Mouse (Mus musculus) lung, embryonic 14.5 days (tissue): ENCODE results near the gene Phtf2. TPM values are rescaled to one million over a fixed set of nuclear protein-coding genes. Genes with fewer than 3 reads are reported as not detected.
A peak's percentile ranks its signal among the peaks of the same experiment; 100 is the strongest.
"Not testable (repeated sequence)": the region's sequence is repeated elsewhere in the genome, so short reads cannot be mapped to it uniquely, and the experiment has no call there.

Experiments
- ATAC-seq: fragments of 200-750 bp; cut with Nextera tagmentation; 2 replicates; pipeline ENCODE4 v1.8.0; 2017; ENCODE audit warnings: mild to moderate bottlenecking, moderate TSS enrichment, moderate library complexity; ENCODE audit not compliant: insufficient read depth
- DNase-seq: peaks from one replicate; pipeline ENCODE4 v3.0.0-alpha.2; 2015
- H3K27ac ChIP-seq: fragments of 300-500 bp; sonication (generic); 2 replicates; pipeline ENCODE4 v1.5.1; 2014; ENCODE audit warnings: low read depth, mild to moderate bottlenecking, moderate library complexity
- H3K27me3 ChIP-seq: fragments of 300-500 bp; sonication (generic); 2 replicates; pipeline ENCODE4 v1.6.1; 2014; ENCODE audit warnings: low read length, control low read depth; ENCODE audit not compliant: insufficient read depth
- H3K36me3 ChIP-seq: fragments of 300-500 bp; sonication (generic); 2 replicates; pipeline ENCODE4 v1.6.1; 2014; ENCODE audit warnings: control low read depth; ENCODE audit not compliant: insufficient read depth
- H3K4me1 ChIP-seq: fragments of 300-500 bp; sonication (generic); 2 replicates; pipeline ENCODE4 v1.6.1; 2014; ENCODE audit warnings: antibody characterized with exemption, control low read depth; ENCODE audit not compliant: insufficient read depth
- H3K4me2 ChIP-seq: fragments of 300-500 bp; sonication (generic); 2 replicates; pipeline ENCODE4 v1.6.1; 2014; ENCODE audit warnings: mild to moderate bottlenecking
- H3K4me3 ChIP-seq: fragments of 300-500 bp; sonication (generic); 2 replicates; pipeline ENCODE4 v1.5.1; 2014; ENCODE audit warnings: low read depth, low read length
- H3K9ac ChIP-seq: fragments of 300-500 bp; sonication (generic); 2 replicates; pipeline ENCODE4 v1.6.1; 2014
- H3K9me3 ChIP-seq: fragments of 300-500 bp; sonication (generic); 2 replicates; pipeline ENCODE4 v1.6.1; 2016; ENCODE audit warnings: low read depth, low read length, control low read depth
- CTCF ChIP-seq: IDR thresholded peaks from 2 replicates; pipeline ENCODE4 v1.5.1; 2016; ENCODE audit warnings: antibody characterized with exemption, low read depth
- WGBS: fragments of 180-500 bp; shearing (Covaris S2); extraction: QIAGEN DNeasy Blood & Tissue Kit; methylation state at CpG from one replicate; pipeline ENCODE4 v1.1.7; 2014; 5-methylcytosine and 5-hydroxymethylcytosine counted together
- polyA plus RNA-seq: library from polyadenylated mRNA; unstranded; fragments of >200 nt; fragmentation: Nextera tagmentation; extraction: Ambion mirVana; gene quantifications from 2 replicates; pipeline ENCODE4 v1.2.1, GENCODE M21; 2014

The Phtf2 gene
- polyA plus RNA-seq, 1 experiment from 2014 or later, result 12.4 TPM

DNA sequence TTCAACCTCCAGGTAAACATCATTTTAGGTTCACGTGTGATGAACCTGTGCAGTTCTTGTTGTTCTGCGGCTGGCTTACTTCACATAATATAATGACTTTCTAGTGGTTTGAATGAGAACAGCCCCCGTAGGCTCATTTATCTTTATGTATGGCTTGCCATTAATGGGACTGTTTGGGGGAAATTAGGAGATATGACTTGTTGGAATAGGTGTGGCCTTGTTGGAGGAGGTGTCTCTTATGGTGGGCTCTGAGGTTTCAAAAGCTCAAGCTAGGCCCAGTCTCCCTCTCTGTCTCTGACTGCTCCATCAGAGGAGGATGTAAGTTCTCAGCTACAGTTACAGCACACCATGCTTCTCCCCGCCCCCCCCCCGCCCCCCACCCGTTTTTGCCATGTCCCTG, 71.5 kb downstream of the Phtf2 start:
- WGBS, result 84% methylated on average over 6 of the region's 6 CpGs
- no peaks in the 10 kb centered on the region for H3K9me3 ChIP-seq

DNA sequence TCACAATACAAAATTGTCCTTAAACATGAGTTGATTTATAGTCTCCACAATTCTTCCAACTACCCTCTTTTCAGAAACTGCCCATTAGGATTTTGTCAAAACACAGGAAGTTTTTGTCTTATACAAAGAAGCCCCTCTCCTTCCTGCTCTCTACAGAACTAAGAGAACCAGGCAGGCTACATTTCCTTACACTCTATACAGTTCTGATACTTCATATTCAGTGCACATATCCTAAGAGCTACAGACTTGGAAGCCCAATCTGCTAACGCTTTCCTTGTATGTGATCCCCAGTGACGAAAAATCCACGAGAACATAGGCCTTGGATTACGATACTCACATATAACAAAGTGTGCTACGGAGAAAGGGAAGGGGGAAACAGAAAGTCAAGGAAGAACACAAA, 86.0 kb downstream of the Phtf2 start:
- H3K4me1 ChIP-seq, result no peaks in the 10 kb centered on the region
- ATAC-seq (no peak), DNase-seq (no peak)
- H3K9me3 ChIP-seq, result no peaks in the 10 kb centered on the region
- H3K4me3 ChIP-seq, result no peak overlapping the region
- no peak overlapping the region for H3K27ac ChIP-seq
- H3K27me3 ChIP-seq, result no peaks in the 10 kb centered on the region
- peaks cover 18% of the 10 kb centered on the region; the same call in 1 of the 2 replicates for H3K36me3 ChIP-seq
- H3K4me2 ChIP-seq, result no peak overlapping the region
- no peak overlapping the region for H3K9ac ChIP-seq
- WGBS, result 71% methylated on average over 5 of the region's 5 CpGs
- no peak for TF ChIP-seq CTCF

More for the DNA sequence above, 71.5 kb downstream of the Phtf2 start:
- H3K4me1 ChIP-seq, result no peaks in the 10 kb centered on the region
- H3K27ac ChIP-seq, result no peak overlapping the region
- no peak for ATAC-seq
- no peak overlapping the region for H3K4me2 ChIP-seq
- no peak for DNase-seq
- no peaks in the 10 kb centered on the region for H3K27me3 ChIP-seq
- H3K36me3 ChIP-seq, result no peaks in the 10 kb centered on the region
- no peak overlapping the region for H3K9ac ChIP-seq
- H3K4me3 ChIP-seq, result no peak overlapping the region
- TF ChIP-seq CTCF, result no peak

DNA sequence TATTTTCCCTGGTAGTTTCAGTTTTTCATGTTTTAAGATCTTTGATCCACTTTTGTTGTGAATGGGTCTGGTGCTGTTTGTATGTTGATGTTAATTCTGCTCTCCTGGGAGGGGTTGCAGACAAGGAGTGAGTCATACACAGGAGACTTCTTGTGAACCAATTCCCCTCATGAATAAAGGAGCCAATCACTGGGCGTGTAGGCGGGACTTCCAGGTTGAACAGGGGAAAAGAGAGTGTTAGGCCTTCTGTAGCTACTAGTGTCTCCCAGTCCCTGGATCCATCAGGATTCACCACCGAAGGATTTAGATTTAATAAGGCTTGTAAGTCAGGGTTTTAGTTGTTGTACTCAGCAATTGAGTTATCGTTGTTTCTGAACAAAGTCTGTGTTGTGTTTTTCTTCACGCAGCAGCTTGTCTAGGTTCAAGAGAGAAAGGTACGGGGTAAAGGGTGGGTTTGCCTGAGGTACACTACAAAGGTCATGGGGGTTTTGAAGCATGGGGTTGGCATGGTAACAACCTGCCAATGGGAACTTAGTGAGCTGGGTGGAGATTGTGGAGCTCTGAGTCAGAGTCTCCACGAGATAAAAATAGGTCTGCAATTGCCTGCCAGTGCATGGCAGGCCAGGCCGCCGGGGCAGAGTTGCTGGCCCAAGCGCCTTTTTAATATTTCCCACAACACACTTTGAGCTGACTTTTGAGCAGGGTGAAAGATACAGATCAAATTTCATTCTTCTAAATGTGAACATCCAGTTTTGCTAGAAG, 90.0 kb downstream of the Phtf2 start:
- no peaks in the 10 kb centered on the region for H3K4me1 ChIP-seq
- no peak overlapping the region for H3K9ac ChIP-seq
- no peak overlapping the region for H3K4me2 ChIP-seq
- H3K9me3 ChIP-seq, result no peaks in the 10 kb centered on the region
- peaks cover 12% of the 10 kb centered on the region; the same call in 1 of the 2 replicates for H3K36me3 ChIP-seq
- no peak for ATAC-seq
- no peak overlapping the region for H3K27ac ChIP-seq
- no peak overlapping the region for H3K4me3 ChIP-seq
- no peaks in the 10 kb centered on the region for H3K27me3 ChIP-seq
- TF ChIP-seq CTCF, result no peak
- no peak for DNase-seq
- 84% methylated on average over 10 of the region's 10 CpGs for WGBS

DNA sequence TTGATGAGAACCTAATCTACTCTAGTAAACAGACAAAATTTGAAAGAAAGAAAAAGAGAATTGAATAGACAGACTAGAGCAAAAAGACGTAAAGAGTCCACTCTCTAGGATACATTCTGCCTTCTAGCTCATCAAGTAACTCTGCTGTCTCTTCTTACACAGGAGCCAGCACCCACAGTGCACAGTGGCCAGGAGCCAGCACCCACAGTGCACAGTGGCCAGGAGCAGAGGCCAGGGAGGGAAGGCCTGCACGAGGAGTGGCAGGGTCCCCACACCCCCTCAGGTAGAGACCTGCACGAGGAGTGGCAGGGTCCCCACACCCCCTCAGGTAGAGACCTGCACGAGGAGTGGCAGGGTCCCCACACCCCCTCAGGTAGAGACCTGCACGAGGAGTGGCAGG, 95.5 kb downstream of the Phtf2 start:
- not testable (repeated sequence) for H3K9ac ChIP-seq, H3K4me3 ChIP-seq, H3K27ac ChIP-seq, DNase-seq, H3K4me1 ChIP-seq, ATAC-seq, H3K27me3 ChIP-seq, H3K9me3 ChIP-seq, H3K36me3 ChIP-seq, H3K4me2 ChIP-seq
- 85% methylated on average over 3 of the region's 5 CpGs for WGBS

DNA sequence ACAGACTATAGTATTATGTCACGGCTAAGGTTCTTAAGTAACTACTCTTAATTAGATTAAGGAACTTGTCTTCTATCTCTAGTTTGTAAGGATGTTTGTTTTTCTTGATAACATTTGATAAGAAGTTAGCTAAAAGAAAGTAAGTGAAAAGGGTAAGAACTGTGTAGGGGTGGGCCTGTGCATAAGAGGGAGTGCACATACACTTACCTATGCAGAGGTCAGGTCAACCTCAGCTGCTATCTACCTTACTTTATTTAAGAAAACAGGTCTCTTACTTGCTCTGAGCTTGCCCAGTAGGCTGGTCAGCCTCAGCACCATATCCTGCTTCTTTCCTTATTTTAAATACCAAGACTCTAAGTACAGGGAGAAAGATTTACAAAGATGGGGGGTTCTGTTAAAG, 100.8 kb downstream of the Phtf2 start:
- WGBS, result 69% methylated on average over 1 of the region's 1 CpGs
- no peaks in the 10 kb centered on the region for H3K27me3 ChIP-seq
- no peaks in the 10 kb centered on the region for H3K9me3 ChIP-seq
- no peak for ATAC-seq
- H3K27ac ChIP-seq, result no peak overlapping the region
- no peaks in the 10 kb centered on the region for H3K36me3 ChIP-seq
- no peak overlapping the region for H3K4me3 ChIP-seq
- no peak for TF ChIP-seq CTCF
- DNase-seq, result no peak
- H3K9ac ChIP-seq, result no peak overlapping the region
- no peak overlapping the region for H3K4me2 ChIP-seq
- no peaks in the 10 kb centered on the region for H3K4me1 ChIP-seq

DNA sequence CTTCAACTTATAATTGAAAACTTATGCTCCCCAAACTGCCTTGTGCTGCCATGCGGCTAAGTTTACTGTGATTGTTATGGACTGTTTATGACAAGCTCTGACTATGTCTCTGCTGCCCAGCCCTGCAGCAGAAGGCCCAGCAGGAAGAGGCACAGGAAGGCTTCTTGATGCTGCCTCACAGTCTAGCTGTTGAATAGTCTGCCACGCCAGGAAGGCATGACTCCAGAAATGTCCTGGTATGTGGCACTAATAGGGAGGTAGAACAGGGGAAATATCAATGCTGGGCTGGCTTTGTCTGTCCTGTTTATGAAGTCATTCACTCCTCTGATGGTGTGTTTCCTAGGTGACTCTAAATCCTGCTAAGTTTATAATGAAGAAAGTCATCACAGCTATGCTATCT, 102.7 kb downstream of the Phtf2 start:
- Histone ChIP-seq H3K27ac (no peak overlapping the region), H3K4me3 (no peak overlapping the region), H3K4me1 (no peaks in the 10 kb centered on the region), H3K9me3 (no peaks in the 10 kb centered on the region), H3K36me3 (no peaks in the 10 kb centered on the region), H3K4me2 (no peak overlapping the region), H3K9ac (no peak overlapping the region), H3K27me3 (no peaks in the 10 kb centered on the region)
- no peak for TF ChIP-seq CTCF
- DNase-seq (peak; percentile 15), ATAC-seq (no peak)
- 38% methylated on average over 2 of the region's 2 CpGs for WGBS

DNA sequence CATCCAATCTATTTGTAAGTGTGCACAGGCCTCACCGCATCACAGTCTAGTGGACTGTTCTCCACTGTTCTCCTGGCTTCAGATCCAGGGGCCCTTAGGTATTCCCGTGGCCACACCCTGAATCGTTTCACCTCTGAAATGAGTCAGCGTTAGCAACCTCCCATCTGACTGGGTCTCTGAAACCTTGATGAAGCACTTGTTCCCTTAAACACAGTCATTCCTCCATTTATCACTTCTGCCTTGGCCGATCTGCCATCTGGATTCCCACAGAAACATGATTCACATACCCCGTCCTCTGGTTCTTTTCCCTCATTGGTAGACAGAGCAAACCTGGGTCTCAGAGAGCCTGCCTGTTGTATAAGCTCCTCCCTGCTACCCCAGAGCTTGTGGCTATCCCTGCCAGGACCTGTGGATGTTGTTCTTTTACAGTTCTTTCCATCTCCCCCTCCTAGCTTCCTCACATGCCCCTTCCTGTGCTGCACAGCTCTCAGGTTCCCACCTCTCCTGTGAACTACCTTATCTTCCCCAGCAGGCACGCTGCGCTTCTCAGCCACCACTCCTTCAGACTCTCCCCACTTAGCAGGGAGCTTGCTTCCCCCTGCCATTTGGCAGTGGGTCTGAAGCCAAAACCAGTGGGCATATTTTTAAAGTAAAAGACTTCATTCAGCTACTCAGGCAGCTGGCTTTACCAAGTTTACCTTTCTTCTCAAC, 103.5 kb downstream of the Phtf2 start:
- no peaks in the 10 kb centered on the region for H3K36me3 ChIP-seq
- no peaks in the 10 kb centered on the region for H3K4me1 ChIP-seq
- no peaks in the 10 kb centered on the region for H3K9me3 ChIP-seq
- H3K4me3 ChIP-seq, result no peak overlapping the region
- no peak overlapping the region for H3K4me2 ChIP-seq
- DNase-seq, result no peak
- WGBS, result 59% methylated on average over 8 of the region's 8 CpGs
- no peak for TF ChIP-seq CTCF
- no peak overlapping the region for H3K9ac ChIP-seq
- no peaks in the 10 kb centered on the region for H3K27me3 ChIP-seq
- no peak; the same call in 1 of the 2 replicates for ATAC-seq
- H3K27ac ChIP-seq, result no peak overlapping the region
